Mouse (Mus musculus) stomach, embryonic 16.5 days (tissue): ENCODE results near the gene Ezr. TPM values are rescaled to one million over a fixed set of nuclear protein-coding genes. Genes with fewer than 3 reads are reported as not detected.

Experiments used
- ATAC-seq: fragments of 200-750 bp; cut with Nextera tagmentation; 2 replicates; pipeline ENCODE4 v1.8.0; 2017; ENCODE audit warnings: moderate number of reproducible peaks, moderate TSS enrichment; ENCODE audit not compliant: insufficient read depth, low FRiP score
- H3K27ac ChIP-seq: fragments of 300-500 bp; sonication (generic); 2 replicates; pipeline ENCODE4 v1.5.1; 2014; ENCODE audit warnings: low read length
- H3K27me3 ChIP-seq: fragments of 300-500 bp; sonication (generic); 2 replicates; pipeline ENCODE4 v1.6.1; 2014; ENCODE audit warnings: low read length, control low read depth, mixed read lengths; ENCODE audit not compliant: control insufficient read depth, insufficient read depth
- H3K36me3 ChIP-seq: fragments of 300-500 bp; sonication (generic); 2 replicates; pipeline ENCODE4 v1.6.1; 2014; ENCODE audit warnings: low read length; ENCODE audit not compliant: control insufficient read depth, insufficient read depth
- H3K4me1 ChIP-seq: fragments of 300-500 bp; sonication (generic); 2 replicates; pipeline ENCODE4 v1.6.1; 2014; ENCODE audit warnings: low read length, control low read depth, mixed read lengths; ENCODE audit not compliant: control insufficient read depth, insufficient read depth
- H3K4me2 ChIP-seq: fragments of 300-500 bp; sonication (generic); 2 replicates; pipeline ENCODE4 v1.6.1; 2014; ENCODE audit warnings: low read depth, low read length, mixed read lengths
- H3K4me3 ChIP-seq: fragments of 300-500 bp; sonication (generic); replicated peaks from 2 replicates; pipeline ENCODE4 v1.5.1; 2014; ENCODE audit warnings: mild to moderate bottlenecking, low read length
- H3K9ac ChIP-seq: fragments of 300-500 bp; sonication (generic); 2 replicates; pipeline ENCODE4 v1.6.1; 2014; ENCODE audit warnings: low read length
- H3K9me3 ChIP-seq: fragments of 300-500 bp; sonication (generic); replicated peaks from 2 replicates; pipeline ENCODE4 v1.6.1; 2016; ENCODE audit warnings: low read length, control low read depth; ENCODE audit not compliant: control insufficient read depth
- WGBS: fragments of 180-500 bp; shearing (Covaris S2); extraction: QIAGEN DNeasy Blood & Tissue Kit; methylation state at CpG from one replicate; pipeline ENCODE4 v1.1.7; 2014; 5-methylcytosine and 5-hydroxymethylcytosine counted together
- polyA plus RNA-seq: library from polyadenylated mRNA; unstranded; fragments of >200 nt; fragmentation: Nextera tagmentation; extraction: Ambion mirVana; gene quantifications from 2 replicates; pipeline ENCODE4 v1.2.1, GENCODE M21; 2015

The Ezr gene
- polyA plus RNA-seq, 1 experiment from 2014 or later = 266 TPM

- Histone ChIP-seq H3K4me2 (no peak overlapping the region), H3K36me3 (no peaks in the 10 kb centered on the region), H3K9ac (peak overlapping the region; percentile 46; the same call in 1 of the 2 replicates), H3K9me3 (no peaks in the 10 kb centered on the region), H3K4me1 (peaks cover 21% of the 10 kb centered on the region), H3K27ac (peak overlapping the region; percentile 92), H3K27me3 (no peaks in the 10 kb centered on the region), H3K4me3 (no peak overlapping the region)
- ATAC-seq = peak; percentile 2; the same call in 1 of the 2 replicates
- 19% methylated on average over 3 of the region's 3 CpGs for whole genome bisulfite sequencing
Measured at GRCm38 (mm10) chr17:6812851-6813191, 30.2 kb upstream of the Ezr start.

- peak; percentile 28; the same call in 1 of the 2 replicates for ATAC-seq
- peaks cover 23% of the 10 kb centered on the region for H3K4me1 ChIP-seq
- no peaks in the 10 kb centered on the region for H3K36me3 ChIP-seq
- 0 out of 2 replicates have a peak overlapping the region, but pooled peaks have one; percentile 46 for H3K9ac ChIP-seq
- H3K4me3 ChIP-seq = no peak overlapping the region
- WGBS = 36% methylated on average over 7 of the region's 7 CpGs
- H3K9me3 ChIP-seq = no peaks in the 10 kb centered on the region
- peak overlapping the region; percentile 12; the same call in 1 of the 2 replicates for H3K4me2 ChIP-seq
- H3K27ac ChIP-seq = peak overlapping the region; percentile 92
- H3K27me3 ChIP-seq = no peaks in the 10 kb centered on the region
Measured at GRCm38 (mm10) chr17:6811931-6812850, 29.6 kb upstream of the Ezr start.

- Histone ChIP-seq H3K9ac (peak overlapping the region; percentile 20; the same call in 1 of the 2 replicates), H3K27ac (peak overlapping the region; percentile 89), H3K4me2 (peak overlapping the region; percentile 22; the same call in 1 of the 2 replicates), H3K4me1 (peaks cover 19% of the 10 kb centered on the region), H3K27me3 (no peaks in the 10 kb centered on the region), H3K36me3 (no peaks in the 10 kb centered on the region), H3K4me3 (no peak overlapping the region), H3K9me3 (no peaks in the 10 kb centered on the region)
- ATAC-seq = no peak
- WGBS = 53% methylated on average over 3 of the region's 3 CpGs
Measured at GRCm38 (mm10) chr17:6809331-6809730, 26.7 kb upstream of the Ezr start.

- H3K4me3 ChIP-seq = no peak overlapping the region
- no peaks in the 10 kb centered on the region for H3K36me3 ChIP-seq
- no peaks in the 10 kb centered on the region for H3K9me3 ChIP-seq
- H3K27me3 ChIP-seq = no peaks in the 10 kb centered on the region
- no peak overlapping the region; the same call in 1 of the 2 replicates for H3K9ac ChIP-seq
- ATAC-seq = peak; percentile 61; the same call in 1 of the 2 replicates
- 66% methylated on average over 8 of the region's 8 CpGs for WGBS
- peak overlapping the region; percentile 89 for H3K27ac ChIP-seq
- H3K4me2 ChIP-seq = peak overlapping the region; percentile 14; the same call in 1 of the 2 replicates
- peaks cover 21% of the 10 kb centered on the region; the same call in 1 of the 2 replicates for H3K4me1 ChIP-seq
Measured at GRCm38 (mm10) chr17:6808521-6809165, 26.1 kb upstream of the Ezr start.

- peak; percentile 86; the same call in 1 of the 2 replicates for ATAC-seq
- Histone ChIP-seq H3K4me3 (no peak overlapping the region), H3K36me3 (no peaks in the 10 kb centered on the region), H3K9ac (no peak overlapping the region), H3K4me2 (peak overlapping the region; percentile 20; the same call in 1 of the 2 replicates), H3K27ac (peak overlapping the region; percentile 89), H3K27me3 (no peaks in the 10 kb centered on the region), H3K9me3 (no peaks in the 10 kb centered on the region), H3K4me1 (peaks cover 20% of the 10 kb centered on the region; the same call in 1 of the 2 replicates)
- 67% methylated on average over 16 of the region's 16 CpGs for WGBS
Measured at GRCm38 (mm10) chr17:6807827-6808520, 25.4 kb upstream of the Ezr start.

GRCm38 (mm10) chr17:6804853-6805543, 22.4 kb upstream of the Ezr start:
- Histone ChIP-seq H3K4me2 (no peak overlapping the region), H3K27me3 (no peaks in the 10 kb centered on the region), H3K4me1 (peaks cover 9% of the 10 kb centered on the region; the same call in 1 of the 2 replicates), H3K4me3 (no peak overlapping the region), H3K9ac (no peak overlapping the region), H3K36me3 (no peaks in the 10 kb centered on the region), H3K27ac (peak overlapping the region; percentile 49; the same call in 1 of the 2 replicates), H3K9me3 (peaks cover 6% of the 10 kb centered on the region; the same call in 1 of the 2 replicates)
- ATAC-seq = peak; percentile 63; the same call in 1 of the 2 replicates
- WGBS = 15% methylated on average over 6 of the region's 6 CpGs

GRCm38 (mm10) chr17:6804111-6804510, 21.5 kb upstream of the Ezr start:
- no peak overlapping the region for H3K27ac ChIP-seq
- no peak overlapping the region for H3K4me3 ChIP-seq
- H3K9ac ChIP-seq = no peak overlapping the region
- no peaks in the 10 kb centered on the region for H3K36me3 ChIP-seq
- H3K4me2 ChIP-seq = no peak overlapping the region
- no peak for ATAC-seq
- peaks cover 6% of the 10 kb centered on the region; the same call in 1 of the 2 replicates for H3K9me3 ChIP-seq
- no peaks in the 10 kb centered on the region for H3K27me3 ChIP-seq
- WGBS = 83% methylated on average over 6 of the region's 6 CpGs
- H3K4me1 ChIP-seq = 0 out of 2 replicates have a peak, but pooled peaks cover 9% of the 10 kb centered on the region

DNA sequence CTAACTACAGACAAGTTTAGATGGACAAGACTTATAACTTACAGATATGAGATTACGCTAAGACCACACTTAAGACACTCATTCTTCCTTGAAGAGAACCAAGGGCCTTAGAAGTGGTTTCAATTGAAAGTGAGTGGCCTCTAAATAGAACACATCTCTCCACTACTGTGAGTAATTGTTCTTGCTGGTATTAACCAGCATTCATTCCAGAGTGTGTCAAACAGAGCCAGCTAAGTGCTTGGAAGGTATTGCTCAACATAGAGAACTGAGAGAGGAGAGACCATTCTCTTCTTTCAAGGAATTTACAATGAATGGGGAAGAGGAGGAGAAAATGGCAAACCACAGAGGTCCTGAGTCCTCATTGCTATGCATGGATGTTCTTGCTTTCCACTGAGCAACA, 21.0 kb upstream of the Ezr start:
- ATAC-seq = no peak
- 87% methylated on average over 1 of the region's 1 CpGs for WGBS

More for the DNA sequence above, 21.0 kb upstream of the Ezr start:
- Histone ChIP-seq H3K4me1 (0 out of 2 replicates have a peak, but pooled peaks cover 9% of the 10 kb centered on the region), H3K9ac (no peak overlapping the region), H3K4me3 (no peak overlapping the region), H3K27me3 (no peaks in the 10 kb centered on the region), H3K4me2 (no peak overlapping the region), H3K36me3 (no peaks in the 10 kb centered on the region), H3K9me3 (peaks cover 6% of the 10 kb centered on the region; the same call in 1 of the 2 replicates), H3K27ac (no peak overlapping the region)
